Mouse (Mus musculus): Measurements from ENCODE around the gene Mb21d2. TPM values are rescaled to one million over a fixed set of nuclear protein-coding genes. Genes with fewer than 3 reads are reported as not detected.

Mb21d2 gene
- total and polyA plus RNA-seq, 3 experiments = not detected

DNA sequence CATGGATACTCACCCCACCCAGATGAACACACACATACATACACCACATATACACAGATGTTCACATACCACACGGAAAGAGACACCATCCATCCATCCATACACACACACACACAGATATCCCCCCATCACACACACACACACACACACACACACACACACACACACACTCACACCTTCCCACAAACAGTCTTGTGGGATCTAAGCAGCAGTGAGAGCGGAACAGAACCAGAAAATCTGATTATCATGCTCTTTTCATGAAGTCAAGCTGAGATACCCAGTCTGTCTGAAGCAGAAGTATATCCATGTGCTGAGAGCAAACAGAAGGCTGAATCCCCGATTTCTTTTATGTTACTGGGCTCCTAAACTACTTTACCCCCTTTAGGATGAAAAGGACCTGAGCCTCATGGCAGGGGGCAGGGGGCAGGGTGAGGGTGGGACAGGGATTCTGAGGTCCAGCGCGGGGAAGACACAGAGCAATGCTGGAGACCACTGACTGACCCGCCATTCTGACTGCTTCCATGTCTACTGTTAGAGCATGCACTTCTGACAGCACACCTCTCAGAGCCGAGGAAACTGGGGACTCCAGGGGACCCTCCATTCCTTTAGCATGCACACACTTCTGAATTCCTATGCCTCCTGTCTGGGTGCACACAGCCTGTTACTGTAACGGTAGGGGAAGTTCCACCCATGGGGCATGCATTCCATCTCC, 62.7 kb downstream of the Mb21d2 start:
- H3K79me2 ChIP-seq (ENCODE audit: control insufficient read depth, insufficient read depth, low read length, poor library complexity) = no peaks in the 10 kb centered on the region
- TF ChIP-seq TAL1 (IDR thresholded peaks at IDR 0.05; ENCODE audit: low read length) (no peak), ZMIZ1 (IDR thresholded peaks at IDR 0.05; ENCODE audit: low read depth, low read length) (no peak), USF2 (IDR thresholded peaks at IDR 0.05; ENCODE audit: borderline replicate concordance in 1 of 2, insufficient read depth in 1 of 2, low read depth in 1 of 2, low read length in 2 of 2) (no peak), NRF1 (IDR thresholded peaks at IDR 0.05; ENCODE audit: insufficient read depth, low read depth, low read length, poor library complexity, severe bottlenecking) (no peak), CTCF (IDR thresholded peaks at IDR 0.05 in 2 of 3, conservative IDR thresholded peaks at IDR 0.05 in 1 of 3; ENCODE audit: control insufficient read depth in 1 of 3, insufficient read depth in 1 of 3, low read depth in 2 of 3, low read length in 3 of 3, poor library complexity in 1 of 3, severe bottlenecking in 1 of 3) (no peak), JUND (IDR thresholded peaks at IDR 0.05; ENCODE audit: low read depth, low read length) (no peak), SMC3 (IDR thresholded peaks at IDR 0.05; ENCODE audit: low read depth, low read length) (no peak), BHLHE40 (IDR thresholded peaks at IDR 0.05; ENCODE audit: borderline replicate concordance, low read depth, low read length) (no peak), KAT2A (conservative IDR thresholded peaks at IDR 0.05; ENCODE audit: low read depth, low read length) (no peak), ZC3H11A (IDR thresholded peaks at IDR 0.05; ENCODE audit: low read depth, low read length) (no peak), HCFC1 (IDR thresholded peaks at IDR 0.05; ENCODE audit: low read depth, low read length) (no peak), SIN3A (IDR thresholded peaks at IDR 0.05; ENCODE audit: low read length) (no peak), POLR2A (IDR thresholded peaks at IDR 0.05; ENCODE audit: control insufficient read depth in 1 of 2, insufficient read depth in 1 of 2, low read depth in 1 of 2, low read length in 2 of 2, poor library complexity in 1 of 2) (no peak), USF1 (IDR thresholded peaks at IDR 0.05; ENCODE audit: low read depth, low read length) (no peak), MEF2A (IDR thresholded peaks at IDR 0.05; ENCODE audit: extremely low read depth, insufficient replicate concordance, low read depth, low read length, poor library complexity, severe bottlenecking) (no peak), TBP (IDR thresholded peaks at IDR 0.05; ENCODE audit: low read depth, low read length) (no peak), CHD2 (IDR thresholded peaks at IDR 0.05; ENCODE audit: low read length) (no peak), ZNF384 (IDR thresholded peaks at IDR 0.05; ENCODE audit: low read depth, low read length) (no peak), POLR2AphosphoS5 (IDR thresholded peaks at IDR 0.05; ENCODE audit: borderline replicate concordance, low read depth, low read length) (no peak)
- no peak for DNase-seq (ENCODE audit: low read depth, low spot score)
- no peaks in the 10 kb centered on the region for H3K36me3 ChIP-seq (ENCODE audit: control insufficient read depth in 1 of 2, insufficient read depth in 2 of 2, low read length in 2 of 2)
- no peak overlapping the region for H3K4me3 ChIP-seq (ENCODE audit: control insufficient read depth in 1 of 2, insufficient read depth in 1 of 2, low read depth in 2 of 2, low read length in 2 of 2)
- H3K9ac ChIP-seq (ENCODE audit: control insufficient read depth, low read depth, low read length, poor library complexity, severe bottlenecking) = no peak overlapping the region
- no peak overlapping the region for H3K27ac ChIP-seq (ENCODE audit: control insufficient read depth, low read depth, low read length)
- H3K4me1 ChIP-seq (ENCODE audit: control insufficient read depth in 1 of 2, insufficient read depth in 2 of 2, low read length in 2 of 2) = no peaks in the 10 kb centered on the region
- H3K27me3 ChIP-seq (ENCODE audit: control insufficient read depth in 1 of 2, insufficient read depth in 2 of 2, low read length in 2 of 2) = no peaks in the 10 kb centered on the region
- no peaks in the 10 kb centered on the region for H3K9me3 ChIP-seq (replicated peaks; ENCODE audit: insufficient read depth, low read length)

DNA sequence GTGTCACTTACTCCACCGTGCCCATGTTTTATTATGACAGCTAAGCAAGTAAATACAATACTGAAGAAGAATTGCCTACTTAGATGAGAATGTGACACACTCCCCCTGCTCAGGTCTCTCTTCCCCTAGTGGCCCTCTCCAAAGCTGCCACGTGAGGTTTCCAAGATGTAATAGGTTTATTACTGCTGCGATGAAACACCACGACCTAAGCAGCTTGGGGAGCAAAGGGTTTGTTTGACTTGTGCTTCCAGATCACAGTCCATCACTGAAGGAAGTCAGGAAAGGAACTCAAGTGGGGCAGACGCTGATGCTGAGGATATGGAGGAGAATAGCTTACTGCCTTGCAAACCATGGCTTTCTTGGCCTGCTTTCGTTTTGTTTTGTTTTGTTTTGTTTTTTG, 65.9 kb downstream of the Mb21d2 start:
- no peaks in the 10 kb centered on the region for H3K9me3 ChIP-seq (replicated peaks; ENCODE audit: insufficient read depth, low read length)
- H3K4me3 ChIP-seq (ENCODE audit: control insufficient read depth in 1 of 2, insufficient read depth in 1 of 2, low read depth in 2 of 2, low read length in 2 of 2) = no peak overlapping the region
- no peak for DNase-seq (ENCODE audit: low read depth, low spot score)
- TF ChIP-seq MAX (IDR thresholded peaks at IDR 0.05; ENCODE audit: low read length) = no peak
- no peak for TF ChIP-seq NRF1 (IDR thresholded peaks at IDR 0.05; ENCODE audit: insufficient read depth, low read depth, low read length, poor library complexity, severe bottlenecking)
- TF ChIP-seq SIN3A (IDR thresholded peaks at IDR 0.05; ENCODE audit: low read length) = no peak
- TF ChIP-seq ELF1 (IDR thresholded peaks at IDR 0.05; ENCODE audit: low read depth, low read length) = no peak
- TF ChIP-seq BHLHE40 (IDR thresholded peaks at IDR 0.05; ENCODE audit: borderline replicate concordance, low read depth, low read length) = no peak
- TF ChIP-seq ZC3H11A (IDR thresholded peaks at IDR 0.05; ENCODE audit: low read depth, low read length) = no peak
- no peak for TF ChIP-seq MYB (IDR thresholded peaks at IDR 0.05; ENCODE audit: low read depth, low read length)
- no peak for TF ChIP-seq NELFE (IDR thresholded peaks at IDR 0.05; ENCODE audit: low read depth, low read length)
- TF ChIP-seq TBP (IDR thresholded peaks at IDR 0.05; ENCODE audit: low read depth, low read length) = no peak
- TF ChIP-seq CTCF (IDR thresholded peaks at IDR 0.05 in 2 of 3, conservative IDR thresholded peaks at IDR 0.05 in 1 of 3; ENCODE audit: control insufficient read depth in 1 of 3, insufficient read depth in 1 of 3, low read depth in 2 of 3, low read length in 3 of 3, poor library complexity in 1 of 3, severe bottlenecking in 1 of 3) = no peak
- no peak for TF ChIP-seq MAFK (IDR thresholded peaks at IDR 0.05; ENCODE audit: borderline replicate concordance, low read depth, low read length)
- no peak for TF ChIP-seq POLR2AphosphoS2 (IDR thresholded peaks at IDR 0.05; ENCODE audit: low read length)
- no peak overlapping the region for H3K9ac ChIP-seq (ENCODE audit: control insufficient read depth, low read depth, low read length, poor library complexity, severe bottlenecking)
- no peaks in the 10 kb centered on the region for H3K4me1 ChIP-seq (ENCODE audit: control insufficient read depth in 1 of 2, insufficient read depth in 2 of 2, low read length in 2 of 2)
- H3K36me3 ChIP-seq (ENCODE audit: control insufficient read depth in 1 of 2, insufficient read depth in 2 of 2, low read length in 2 of 2) = no peaks in the 10 kb centered on the region
- H3K79me2 ChIP-seq (ENCODE audit: control insufficient read depth, insufficient read depth, low read length, poor library complexity) = no peaks in the 10 kb centered on the region
- H3K27me3 ChIP-seq (ENCODE audit: control insufficient read depth in 1 of 2, insufficient read depth in 2 of 2, low read length in 2 of 2) = no peaks in the 10 kb centered on the region
- no peak overlapping the region for H3K27ac ChIP-seq (ENCODE audit: control insufficient read depth, low read depth, low read length)
